ENCODE assay signal across 12 mouse cellular contexts in genomic region chr11:33938561-33939274, GRCm38 (mm10). TPM values are rescaled to one million over a fixed set of nuclear protein-coding genes. Genes with fewer than 3 reads are reported as not detected.
DNase-seq lines count a peak whose midpoint lies in the region; ATAC-seq and TF ChIP-seq lines count a peak whose summit lies in the region.
"Had no signal": no experiment of that assay in that cellular context is flagged by ENCODE, and none has a peak within 500 bp of the region (broad histone marks: within the 10 kb centered on the region; RNA-seq: fewer than 3 reads in every experiment).

No protein-coding gene starts in this region.

- DNase-seq in kidney, postnatal 10 days = peak; percentile 24
- no peak for DNase-seq in G1E (ENCODE audit: low spot score)
- DNase-seq in MN1 (ENCODE audit: low spot score) = no peak
- DNase-seq in kidney, postnatal 14 days = no peak
- no peak for DNase-seq in ovary, adult 18-20 months (ENCODE audit: low spot score)
- DNase-seq: adrenal gland, adult 8-10 months; cerebellum, postnatal 10 days had no signal

- H3K36me3 ChIP-seq in kidney, embryonic 14.5 days (ENCODE audit: control insufficient read depth, insufficient read depth, low read length) = no peaks in the 10 kb centered on the region
- H3K36me3 ChIP-seq in G1E (replicated peaks) = no peaks in the 10 kb centered on the region
- H3K36me3 ChIP-seq in limb, embryonic 12.5 days = no peaks in the 10 kb centered on the region
- H3K36me3 ChIP-seq: hindbrain, embryonic 15.5 days had no signal

- no peak overlapping the region for H3K27ac ChIP-seq in kidney, embryonic 14.5 days (ENCODE audit: low read depth, low read length)
- peak overlapping the region; percentile 24; the same call in 1 of the 2 replicates for H3K27ac ChIP-seq in limb, embryonic 12.5 days
- peak overlapping the region; percentile 85 for H3K27ac ChIP-seq in olfactory bulb, adult 2 months (ENCODE audit: insufficient read depth, low read depth, low read length)
- H3K27ac ChIP-seq: hindbrain, embryonic 15.5 days had no signal

- no peaks in the 10 kb centered on the region for H3K4me1 ChIP-seq in kidney, embryonic 14.5 days (ENCODE audit: control insufficient read depth, insufficient read depth, low read length)
- H3K4me1 ChIP-seq in G1E (ENCODE audit: insufficient read depth, low read depth, low read length) = peaks cover 21% of the 10 kb centered on the region
- H3K4me1 ChIP-seq in limb, embryonic 12.5 days (replicated peaks) = peaks cover 28% of the 10 kb centered on the region
- H3K4me1 ChIP-seq in olfactory bulb, adult 2 months (ENCODE audit: control insufficient read depth, insufficient read depth, low read length) = peaks cover 9% of the 10 kb centered on the region

- TF ChIP-seq CTCF in G1E (IDR thresholded peaks at IDR 0.05; ENCODE audit: low read depth, low read length) = no peak
- TF ChIP-seq CTCF in olfactory bulb, adult 2 months (IDR thresholded peaks at IDR 0.05; ENCODE audit: insufficient read depth, low read depth, low read length) = no peak

- no peak for TF ChIP-seq POLR2A in olfactory bulb, adult 2 months (IDR thresholded peaks at IDR 0.05; ENCODE audit: insufficient read depth, low read depth, low read length)

- ATAC-seq in kidney, embryonic 14.5 days (ENCODE audit: low FRiP score, low TSS enrichment) = no peak
- peak; percentile 38 for ATAC-seq in G1E (ENCODE audit: extremely low read depth, insufficient number of reproducible peaks, low FRiP score, poor library complexity, severe bottlenecking)
- peak; percentile 40; the same call in 1 of the 2 replicates for ATAC-seq in limb, embryonic 12.5 days (ENCODE audit: insufficient number of reproducible peaks, insufficient read depth, low FRiP score, low TSS enrichment, low read depth)

- H3K9ac ChIP-seq in kidney, embryonic 14.5 days (ENCODE audit: low read depth, low read length) = no peak overlapping the region
- no peak overlapping the region for H3K9ac ChIP-seq in limb, embryonic 12.5 days (replicated peaks)
- H3K9ac ChIP-seq: hindbrain, embryonic 15.5 days had no signal

- H3K27me3 ChIP-seq in kidney, embryonic 14.5 days (ENCODE audit: control insufficient read depth, insufficient read depth, low read length) = no peaks in the 10 kb centered on the region
- H3K27me3 ChIP-seq in G1E (ENCODE audit: insufficient read depth, low read length) = peaks cover 5% of the 10 kb centered on the region; the same call in 1 of the 2 replicates
- no peaks in the 10 kb centered on the region for H3K27me3 ChIP-seq in limb, embryonic 12.5 days
- H3K27me3 ChIP-seq: hindbrain, embryonic 15.5 days had no signal

- WGBS in kidney, embryonic 14.5 days = 44% methylated on average over 7 of the region's 7 CpGs
- WGBS in limb, embryonic 12.5 days = 39% methylated on average over 7 of the region's 7 CpGs
- 28% methylated on average over 7 of the region's 7 CpGs for WGBS in olfactory bulb, adult 2 months

- H3K4me3 ChIP-seq in kidney, embryonic 14.5 days (ENCODE audit: low read length) = no peak overlapping the region
- no peak overlapping the region; the same call in 1 of the 2 replicates for H3K4me3 ChIP-seq in G1E (ENCODE audit: low read depth, low read length)
- H3K4me3 ChIP-seq in limb, embryonic 12.5 days (replicated peaks) = no peak overlapping the region
- H3K4me3 ChIP-seq in olfactory bulb, adult 2 months (ENCODE audit: insufficient read depth, low read depth, low read length) = no peak overlapping the region
- H3K4me3 ChIP-seq: erythroblast, embryonic 14.5 days; hindbrain, embryonic 15.5 days had no signal

- H3K9me3 ChIP-seq in kidney, embryonic 14.5 days (ENCODE audit: control insufficient read depth, low read length) = no peaks in the 10 kb centered on the region
- H3K9me3 ChIP-seq in G1E (replicated peaks) = peaks cover 17% of the 10 kb centered on the region
- no peaks in the 10 kb centered on the region for H3K9me3 ChIP-seq in limb, embryonic 12.5 days
- H3K9me3 ChIP-seq: hindbrain, embryonic 15.5 days had no signal

- no peak overlapping the region for H3K4me2 ChIP-seq in kidney, embryonic 14.5 days (replicated peaks; ENCODE audit: low read depth, low read length)
- no peak overlapping the region for H3K4me2 ChIP-seq in limb, embryonic 12.5 days
- H3K4me2 ChIP-seq: hindbrain, embryonic 15.5 days had no signal

RNA-seq across cellular contexts. Expression of gene Kcnmb1, which starts 24.1 kb away (rescaled TPM):
- 0.18 and 0.19 TPM in 2 replicates for polyA plus RNA-seq in kidney, embryonic 14.5 days (2014; fragmentation: Nextera tagmentation; extraction: Ambion mirVana)
- not detected in 2 replicates for total RNA-seq in G1E (2014; fragmentation: Nextera tagmentation)
- 0.16 TPM in 1 of 2 replicates, not detected in the other for total RNA-seq in G1E (2017)
- polyA plus RNA-seq in G1E (2012) = not detected in 2 replicates
- polyA plus RNA-seq in limb, embryonic 12.5 days (2016; fragmentation: Nextera tagmentation; extraction: Ambion mirVana) = 0.13 and 0.15 TPM in 2 replicates
- not detected in 2 replicates for polyA plus RNA-seq in olfactory bulb, adult 2 months (2012; ENCODE audit: insufficient read depth, insufficient read length, low replicate concordance, missing spikeins)
- polyA plus RNA-seq: erythroblast, embryonic 14.5 days had no signal

RNA-seq across cellular contexts. Expression of gene Kcnip1, which starts 54.2 kb away (rescaled TPM):
- polyA plus RNA-seq in kidney, embryonic 14.5 days (2014; fragmentation: Nextera tagmentation; extraction: Ambion mirVana) = 0.24 and 0.74 TPM in 2 replicates
- total RNA-seq in G1E (2014; fragmentation: Nextera tagmentation) (not detected in 2 replicates), G1E (2017) (0.06 and 0.27 TPM in 2 replicates)
- polyA plus RNA-seq in G1E (2012) = not detected in 2 replicates
- polyA plus RNA-seq in limb, embryonic 12.5 days (2016; fragmentation: Nextera tagmentation; extraction: Ambion mirVana) = 2.4 and 2.8 TPM in 2 replicates
- polyA plus RNA-seq in olfactory bulb, adult 2 months (2012; ENCODE audit: insufficient read depth, insufficient read length, low replicate concordance, missing spikeins) = not detected in 2 replicates
- polyA plus RNA-seq: erythroblast, embryonic 14.5 days had no signal

Comparison
In these comparisons a context has a peak if more than half of its experiments do, and no peak if none do; other contexts are left out.
1. RNA of gene Kcnip1, which starts 54.2 kb away (polyA plus RNA-seq): not detected in olfactory bulb, adult 2 months; 2.4 to 2.8 TPM in limb, embryonic 12.5 days, 0.24 to 0.74 TPM in kidney, embryonic 14.5 days and not detected in G1E; every median in the first group is over 10 times any median in the second.